Mouse (Mus musculus) kidney, adult 2 months (tissue): ENCODE measurements around the gene Ilkap.
A peak's percentile ranks its signal among the peaks of the same experiment; 100 is the strongest.

Source experiments
- CTCF ChIP-seq: fragments of 200-500 bp; conservative IDR thresholded peaks from 2 replicates; pipeline ENCODE4 v1.5.1; 2011; ENCODE audit warnings: low read depth, mild to moderate bottlenecking, control low read depth, low read length, moderate library complexity, mixed read lengths; ENCODE audit not compliant: insufficient read depth, insufficient read length
- POLR2A ChIP-seq: fragments of 200-500 bp; IDR thresholded peaks from one replicate; pipeline ENCODE4 v1.6.1; 2011; ENCODE audit warnings: low read depth, low read length, control low read depth

DNA sequence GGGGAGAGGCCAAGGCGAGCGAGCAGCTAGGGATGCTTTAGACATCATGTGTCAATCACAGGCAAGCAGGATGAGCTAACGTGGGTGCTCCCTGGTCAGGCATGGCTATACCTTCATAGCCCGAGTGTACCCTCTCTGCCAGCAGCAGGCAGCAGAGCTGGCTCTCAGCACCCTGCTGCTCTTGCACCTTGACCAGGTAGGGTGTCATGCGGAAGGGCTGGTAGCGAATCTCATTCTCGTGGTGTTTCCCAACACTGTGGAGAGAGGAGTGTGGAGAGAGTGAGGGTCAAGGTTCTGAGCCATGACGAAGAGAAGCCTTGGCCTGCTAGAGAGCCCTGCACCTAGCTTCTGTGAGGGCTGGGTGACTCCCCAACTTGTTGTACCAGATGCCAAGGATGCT lies 41.2 kb upstream of the Ilkap start:
- peak; percentile 32; the same call in 1 of the 2 replicates for TF ChIP-seq CTCF
- TF ChIP-seq POLR2A: no peak
